Mouse (Mus musculus) liver, adult 2 months (tissue): ENCODE results near the gene Mgat4a. TPM values are rescaled to one million over a fixed set of nuclear protein-coding genes. Genes with fewer than 3 reads are reported as not detected.

Experiments
- DNase-seq: peaks from one replicate; pipeline ENCODE4 v3.0.0-alpha.2; 2011; ENCODE audit warnings: low read depth, low spot score; ENCODE audit errors: extremely low read depth
- H3K27ac ChIP-seq: fragments of 200-500 bp; replicated peaks from 2 replicates; pipeline ENCODE4 v1.5.1; 2012; ENCODE audit warnings: low read depth, mild to moderate bottlenecking, control low read depth, inconsistent platforms, low read length; ENCODE audit not compliant: insufficient read depth
- H3K27me3 ChIP-seq: fragments of 200-500 bp; 2 replicates; pipeline ENCODE4 v1.6.1; 2012; ENCODE audit warnings: mild to moderate bottlenecking, moderate library complexity, low read length, inconsistent platforms; ENCODE audit not compliant: control insufficient read depth, insufficient read depth
- H3K36me3 ChIP-seq: fragments of 200-500 bp; 2 replicates; pipeline ENCODE4 v1.6.1; 2012; ENCODE audit warnings: low read length, inconsistent platforms; ENCODE audit not compliant: control insufficient read depth, insufficient read depth
- H3K4me1 ChIP-seq: fragments of 200-500 bp; 2 replicates; pipeline ENCODE4 v1.6.1; 2011; ENCODE audit warnings: low read length; ENCODE audit not compliant: control insufficient read depth, insufficient read depth
- H3K4me3 ChIP-seq: fragments of 200-500 bp; 2 replicates; pipeline ENCODE4 v1.5.1; 2011; ENCODE audit warnings: low read depth, mild to moderate bottlenecking, control low read depth, low read length, moderate library complexity; ENCODE audit not compliant: insufficient read depth
- H3K79me2 ChIP-seq: fragments of 200-500 bp; 2 replicates; pipeline ENCODE4 v1.6.1; 2012; ENCODE audit warnings: inconsistent platforms, mild to moderate bottlenecking, low read length, moderate library complexity; ENCODE audit not compliant: control insufficient read depth, insufficient read depth
- H3K9ac ChIP-seq: fragments of 200-500 bp; 2 replicates; pipeline ENCODE4 v1.6.1; 2012; ENCODE audit warnings: low read depth, mild to moderate bottlenecking, control low read depth, inconsistent platforms, low read length
- CTCF ChIP-seq: fragments of 200-500 bp; IDR thresholded peaks from 2 replicates; pipeline ENCODE4 v1.5.1; 2011; ENCODE audit warnings: low read depth, low read length, control low read depth
- POLR2A ChIP-seq: fragments of 200-500 bp; IDR thresholded peaks from 2 replicates; pipeline ENCODE4 v1.6.1; 2011; ENCODE audit warnings: low read length, control low read depth; ENCODE audit not compliant: insufficient read depth; ENCODE audit errors: extremely low read depth
- WGBS: fragments of 180-500 bp; shearing (Covaris S2); methylation state at CpG from one replicate; pipeline ENCODE4 v1.1.7; 2018; 5-methylcytosine and 5-hydroxymethylcytosine counted together
- polyA plus RNA-seq: library from polyadenylated mRNA; depleted of rRNA; stranded (reverse); fragments of >200 nt; gene quantifications from 2 replicates; pipeline ENCODE4 v1.2.3, GENCODE M21; 2012
- total RNA-seq: library from RNA; depleted of rRNA; stranded (reverse); fragments of >200 nt; gene quantifications from 2 replicates; pipeline ENCODE4 v1.2.3, GENCODE M21; 2014

The Mgat4a gene
- total and polyA plus RNA-seq, 2 experiments, result 0.21 to 1.5 TPM

GRCm38 (mm10) chr1:37518124-37518720 lies 22.6 kb downstream of the Mgat4a start:
- DNase-seq, result no peak
- Histone ChIP-seq H3K27me3 (no peaks in the 10 kb centered on the region), H3K4me1 (peaks cover 2% of the 10 kb centered on the region; the same call in 1 of the 2 replicates), H3K79me2 (no peaks in the 10 kb centered on the region), H3K27ac (no peak overlapping the region), H3K4me3 (no peak overlapping the region), H3K36me3 (no peaks in the 10 kb centered on the region), H3K9ac (no peak overlapping the region)
- TF ChIP-seq CTCF (no peak), POLR2A (no peak)
- 40% methylated on average over 4 of the region's 4 CpGs for WGBS

GRCm38 (mm10) chr1:37512961-37513431 lies 27.8 kb downstream of the Mgat4a start:
- Histone ChIP-seq H3K27ac (no peak overlapping the region), H3K9ac (no peak overlapping the region), H3K27me3 (no peaks in the 10 kb centered on the region), H3K4me1 (peaks cover 1% of the 10 kb centered on the region; the same call in 1 of the 2 replicates), H3K36me3 (no peaks in the 10 kb centered on the region), H3K79me2 (no peaks in the 10 kb centered on the region), H3K4me3 (no peak overlapping the region)
- no peak for DNase-seq
- no peak for TF ChIP-seq POLR2A
- TF ChIP-seq CTCF, result no peak
- WGBS, result 93% methylated on average over 2 of the region's 2 CpGs

- H3K4me3 ChIP-seq, result no peak overlapping the region
- no peaks in the 10 kb centered on the region for H3K27me3 ChIP-seq
- TF ChIP-seq POLR2A, result no peak
- no peak for TF ChIP-seq CTCF
- no peaks in the 10 kb centered on the region for H3K79me2 ChIP-seq
- no peak for DNase-seq
- WGBS, result 37% methylated on average over 5 of the region's 5 CpGs
- H3K27ac ChIP-seq, result no peak overlapping the region
- H3K36me3 ChIP-seq, result no peaks in the 10 kb centered on the region
- no peak overlapping the region for H3K9ac ChIP-seq
- no peaks in the 10 kb centered on the region for H3K4me1 ChIP-seq
These were observed 28.6 kb downstream of the Mgat4a start for GRCm38 (mm10) chr1:37512109-37512640.

GRCm38 (mm10) chr1:37510193-37510592 lies 30.6 kb downstream of the Mgat4a start:
- Histone ChIP-seq H3K36me3 (no peaks in the 10 kb centered on the region), H3K27ac (no peak overlapping the region), H3K4me3 (no peak overlapping the region), H3K79me2 (no peaks in the 10 kb centered on the region), H3K9ac (no peak overlapping the region), H3K4me1 (no peaks in the 10 kb centered on the region), H3K27me3 (no peaks in the 10 kb centered on the region)
- no peak for DNase-seq
- 91% methylated on average over 3 of the region's 3 CpGs for WGBS
- TF ChIP-seq POLR2A (no peak), CTCF (no peak)

- WGBS, result 87% methylated on average over 5 of the region's 5 CpGs
- H3K27ac ChIP-seq, result no peak overlapping the region
- DNase-seq, result no peak
These were observed 31.4 kb downstream of the Mgat4a start for GRCm38 (mm10) chr1:37509437-37509836.

GRCm38 (mm10) chr1:37505348-37505730 lies 35.5 kb downstream of the Mgat4a start:
- TF ChIP-seq CTCF (no peak), POLR2A (no peak)
- H3K79me2 ChIP-seq, result no peaks in the 10 kb centered on the region
- 86% methylated on average over 9 of the region's 9 CpGs for WGBS
- no peaks in the 10 kb centered on the region for H3K36me3 ChIP-seq
- H3K4me3 ChIP-seq, result no peak overlapping the region
- no peaks in the 10 kb centered on the region for H3K4me1 ChIP-seq
- H3K27ac ChIP-seq, result no peak overlapping the region
- H3K27me3 ChIP-seq, result no peaks in the 10 kb centered on the region
- no peak for DNase-seq
- H3K9ac ChIP-seq, result no peak overlapping the region

More at GRCm38 (mm10) chr1:37509437-37509836, 31.4 kb downstream of the Mgat4a start:
- H3K36me3 ChIP-seq, result no peaks in the 10 kb centered on the region
- TF ChIP-seq POLR2A (no peak), CTCF (no peak)
- H3K4me1 ChIP-seq, result no peaks in the 10 kb centered on the region
- H3K27me3 ChIP-seq, result no peaks in the 10 kb centered on the region
- no peak overlapping the region for H3K9ac ChIP-seq
- H3K79me2 ChIP-seq, result no peaks in the 10 kb centered on the region
- H3K4me3 ChIP-seq, result no peak overlapping the region
